Mouse (Mus musculus): ENCODE results near the gene Xpnpep2. TPM values are rescaled to one million over a fixed set of nuclear protein-coding genes. Genes with fewer than 3 reads are reported as not detected.

The Xpnpep2 gene
- 8.0 and 170 TPM in 2 replicates for polyA plus RNA-seq (2012; rRNA removed)

DNA sequence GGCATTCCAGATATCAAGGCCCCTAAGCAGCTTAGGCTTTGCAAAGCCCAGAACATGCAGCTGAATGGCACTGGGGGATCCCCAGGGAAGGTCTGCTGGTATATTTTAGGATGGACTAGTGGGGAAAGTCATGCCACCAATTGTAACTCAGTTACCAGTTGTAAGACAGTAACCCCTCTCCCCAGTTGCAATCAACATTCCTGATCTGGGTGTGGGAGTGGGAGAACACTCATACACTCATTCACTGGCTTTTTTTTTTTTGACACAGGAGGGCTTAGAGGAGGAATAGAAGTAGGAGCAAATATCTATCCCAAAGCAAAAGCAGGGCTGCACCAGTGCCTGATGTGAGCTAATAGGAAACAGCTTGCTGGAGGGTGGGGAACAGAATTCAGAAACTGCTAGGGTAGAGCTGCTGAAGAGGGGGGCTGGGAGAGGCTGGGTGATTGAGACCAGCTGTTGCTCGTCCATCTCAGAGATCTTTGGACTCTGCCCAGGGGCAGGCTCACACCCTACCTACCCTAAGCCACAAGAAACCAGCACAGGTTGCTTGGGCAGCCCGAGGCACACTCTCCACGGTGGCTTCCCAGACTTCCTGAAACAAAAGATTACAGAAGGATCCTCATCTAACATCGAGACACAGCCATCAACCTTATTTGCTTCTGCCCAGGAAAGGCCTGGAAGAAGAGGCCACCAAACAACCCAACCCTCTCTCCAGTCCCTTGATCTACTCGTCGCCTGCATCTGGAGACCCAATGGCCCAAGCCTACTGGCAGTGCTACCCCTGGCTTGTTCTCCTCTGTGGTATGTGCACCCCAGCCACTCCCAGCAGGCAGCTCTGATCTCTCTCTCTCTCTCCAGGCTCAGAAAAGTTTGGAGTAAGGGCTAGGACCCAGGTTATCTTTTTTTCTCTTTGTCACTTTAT, at the start of gene Xpnpep2:
Gene Xpnpep2, plus strand, starts transcription at position 332 of the 922 bp plus-strand sequence.
- Histone ChIP-seq H3K36me3 (ENCODE audit: control insufficient read depth, insufficient read depth, low read length) (no peaks in the 10 kb centered on the region), H3K27me3 (ENCODE audit: control insufficient read depth, insufficient read depth, low read length) (no peaks in the 10 kb centered on the region), H3K27ac (ENCODE audit: insufficient read depth, low read depth, low read length) (peak within 1 kb of the TSS; percentile 91), H3K4me3 (ENCODE audit: low read depth, low read length) (peak within 1 kb of the TSS; percentile 57), H3K4me1 (ENCODE audit: control insufficient read depth, insufficient read depth, insufficient read length, low read length) (peaks cover 19% of the 10 kb centered on the region; the same call in 1 of the 2 replicates)
- 21% methylated on average over 6 of the region's 6 CpGs for WGBS
- TF ChIP-seq CTCF (IDR thresholded peaks at IDR 0.05; ENCODE audit: extremely low read depth, insufficient read length, insufficient replicate concordance, low read depth, low read length) (no peak), POLR2A (IDR thresholded peaks at IDR 0.05; ENCODE audit: low read depth, low read length) (peak; percentile 53; the same call in 1 of the 2 replicates)

DNA sequence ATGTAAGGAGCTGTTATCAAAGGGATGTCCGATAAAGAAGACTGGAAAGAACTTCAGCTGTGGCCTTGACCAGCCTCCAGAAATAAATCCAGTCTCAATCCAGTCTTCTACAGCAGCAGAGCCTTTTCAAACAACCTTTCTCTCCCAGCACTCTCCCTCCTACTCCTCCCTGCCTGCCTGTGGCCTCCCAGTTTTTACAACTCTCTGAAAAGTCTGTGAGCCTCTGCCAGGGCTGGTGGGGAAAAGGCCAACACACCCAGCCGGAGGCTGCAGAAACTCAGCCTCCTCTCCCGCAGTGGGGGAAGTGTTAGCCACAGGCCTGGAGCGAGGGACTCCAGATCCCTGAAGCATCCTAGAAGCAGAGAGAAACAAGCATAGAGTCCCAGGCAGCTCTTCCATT, 46.0 kb upstream of the Xpnpep2 start:
- Histone ChIP-seq H3K4me3 (ENCODE audit: low read depth, low read length) (no peak overlapping the region), H3K36me3 (ENCODE audit: control insufficient read depth, insufficient read depth, low read length) (no peaks in the 10 kb centered on the region), H3K27ac (ENCODE audit: insufficient read depth, low read depth, low read length) (no peak overlapping the region), H3K4me1 (ENCODE audit: control insufficient read depth, insufficient read depth, insufficient read length, low read length) (no peaks in the 10 kb centered on the region), H3K27me3 (ENCODE audit: control insufficient read depth, insufficient read depth, low read length) (no peaks in the 10 kb centered on the region)
- TF ChIP-seq POLR2A (IDR thresholded peaks at IDR 0.05; ENCODE audit: low read depth, low read length) (no peak), CTCF (IDR thresholded peaks at IDR 0.05; ENCODE audit: extremely low read depth, insufficient read length, insufficient replicate concordance, low read depth, low read length) (no peak)
- 79% methylated on average over 4 of the region's 4 CpGs for WGBS

DNA sequence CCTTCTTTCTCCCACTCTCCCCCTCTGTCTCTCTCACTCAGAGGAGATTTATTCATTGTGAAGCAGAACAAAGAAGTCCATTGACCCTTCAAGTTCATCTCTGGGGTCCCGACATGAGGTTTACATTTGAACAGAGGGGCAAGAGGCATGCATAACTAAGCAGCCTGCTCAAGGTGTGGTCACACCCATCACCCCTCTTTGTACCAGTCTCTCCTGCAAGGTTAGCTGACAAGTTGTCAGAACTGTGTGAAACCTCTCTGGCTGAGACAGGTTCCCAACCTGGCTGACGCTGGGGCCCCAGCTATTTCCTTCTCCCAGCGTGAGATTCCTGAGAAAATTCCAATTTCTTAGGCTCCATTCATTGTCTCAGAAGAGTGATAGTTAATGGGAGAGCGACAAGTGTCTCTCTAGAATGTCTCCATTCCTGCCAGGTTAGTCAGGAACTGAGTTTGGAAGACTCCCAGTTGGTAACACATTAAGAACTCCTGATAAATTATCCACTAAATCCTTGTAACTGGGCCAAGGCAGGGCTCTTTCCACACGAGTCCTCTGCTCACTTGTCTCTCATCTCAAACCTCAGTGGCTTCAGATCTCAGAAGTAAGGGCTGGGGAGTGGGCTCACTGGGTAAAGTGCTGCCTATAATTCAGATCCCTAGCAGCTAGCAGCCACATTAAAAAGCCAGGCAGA, 44.2 kb upstream of the Xpnpep2 start:
- H3K4me1 ChIP-seq (ENCODE audit: control insufficient read depth, insufficient read depth, insufficient read length, low read length), result no peaks in the 10 kb centered on the region
- 60% methylated on average over 5 of the region's 5 CpGs for WGBS
- H3K4me3 ChIP-seq (ENCODE audit: low read depth, low read length), result no peak overlapping the region
- no peak overlapping the region for H3K27ac ChIP-seq (ENCODE audit: insufficient read depth, low read depth, low read length)
- H3K36me3 ChIP-seq (ENCODE audit: control insufficient read depth, insufficient read depth, low read length), result no peaks in the 10 kb centered on the region
- TF ChIP-seq POLR2A (IDR thresholded peaks at IDR 0.05; ENCODE audit: low read depth, low read length) (no peak), CTCF (IDR thresholded peaks at IDR 0.05; ENCODE audit: extremely low read depth, insufficient read length, insufficient replicate concordance, low read depth, low read length) (no peak)
- H3K27me3 ChIP-seq (ENCODE audit: control insufficient read depth, insufficient read depth, low read length), result no peaks in the 10 kb centered on the region

DNA sequence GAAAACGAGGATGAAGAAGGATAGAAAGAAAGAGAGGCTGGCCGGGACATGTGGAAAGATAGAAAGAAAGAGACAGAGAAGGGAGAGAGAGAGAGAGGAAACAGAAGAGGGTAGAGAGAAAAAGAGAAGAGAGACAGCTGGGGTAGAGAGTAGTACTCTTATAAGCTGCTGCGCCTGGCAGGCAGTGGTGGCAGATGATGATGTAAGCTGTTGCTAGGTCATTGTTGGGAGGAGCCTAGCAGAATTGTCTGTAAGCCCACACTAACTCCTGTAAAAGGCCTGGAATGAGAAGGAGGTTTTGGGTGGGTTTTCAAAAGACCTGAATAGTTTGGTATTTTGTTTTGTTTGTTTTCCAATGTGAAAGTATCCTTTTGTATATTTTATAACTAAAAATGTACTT, 41.6 kb upstream of the Xpnpep2 start:
- Histone ChIP-seq H3K4me1 (ENCODE audit: control insufficient read depth, insufficient read depth, insufficient read length, low read length) (no peaks in the 10 kb centered on the region), H3K36me3 (ENCODE audit: control insufficient read depth, insufficient read depth, low read length) (no peaks in the 10 kb centered on the region), H3K4me3 (ENCODE audit: low read depth, low read length) (no peak overlapping the region), H3K27me3 (ENCODE audit: control insufficient read depth, insufficient read depth, low read length) (no peaks in the 10 kb centered on the region), H3K27ac (ENCODE audit: insufficient read depth, low read depth, low read length) (no peak overlapping the region)
- WGBS, result 82% methylated on average over 3 of the region's 3 CpGs
- TF ChIP-seq POLR2A (IDR thresholded peaks at IDR 0.05; ENCODE audit: low read depth, low read length), result no peak

DNA sequence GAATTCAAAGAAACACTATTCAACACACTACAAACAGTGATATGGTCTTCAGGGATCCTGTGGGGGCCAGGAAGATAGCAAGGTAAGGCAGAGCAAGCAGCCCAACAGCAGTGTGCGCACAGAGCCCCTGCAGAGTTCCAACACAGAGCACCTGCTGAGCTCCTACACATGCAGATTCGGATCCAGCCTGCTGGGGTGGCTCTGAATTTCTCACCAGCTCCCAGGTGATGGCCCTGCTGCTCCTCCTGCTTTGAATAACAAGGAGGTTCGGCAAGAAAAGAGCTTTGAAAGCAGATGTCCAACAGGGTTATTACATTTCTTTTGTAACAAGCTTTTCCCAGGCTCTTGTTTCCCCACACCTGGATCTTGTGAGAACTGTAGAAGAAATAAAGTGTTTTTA, 36.6 kb upstream of the Xpnpep2 start:
- H3K4me1 ChIP-seq (ENCODE audit: control insufficient read depth, insufficient read depth, insufficient read length, low read length), result 0 out of 2 replicates have a peak, but pooled peaks cover 3% of the 10 kb centered on the region
- 69% methylated on average over 3 of the region's 3 CpGs for WGBS
- H3K27me3 ChIP-seq (ENCODE audit: control insufficient read depth, insufficient read depth, low read length), result no peaks in the 10 kb centered on the region
- TF ChIP-seq POLR2A (IDR thresholded peaks at IDR 0.05; ENCODE audit: low read depth, low read length) (no peak), CTCF (IDR thresholded peaks at IDR 0.05; ENCODE audit: extremely low read depth, insufficient read length, insufficient replicate concordance, low read depth, low read length) (no peak)
- H3K27ac ChIP-seq (ENCODE audit: insufficient read depth, low read depth, low read length), result no peak overlapping the region
- H3K4me3 ChIP-seq (ENCODE audit: low read depth, low read length), result no peak overlapping the region
- no peaks in the 10 kb centered on the region for H3K36me3 ChIP-seq (ENCODE audit: control insufficient read depth, insufficient read depth, low read length)

DNA sequence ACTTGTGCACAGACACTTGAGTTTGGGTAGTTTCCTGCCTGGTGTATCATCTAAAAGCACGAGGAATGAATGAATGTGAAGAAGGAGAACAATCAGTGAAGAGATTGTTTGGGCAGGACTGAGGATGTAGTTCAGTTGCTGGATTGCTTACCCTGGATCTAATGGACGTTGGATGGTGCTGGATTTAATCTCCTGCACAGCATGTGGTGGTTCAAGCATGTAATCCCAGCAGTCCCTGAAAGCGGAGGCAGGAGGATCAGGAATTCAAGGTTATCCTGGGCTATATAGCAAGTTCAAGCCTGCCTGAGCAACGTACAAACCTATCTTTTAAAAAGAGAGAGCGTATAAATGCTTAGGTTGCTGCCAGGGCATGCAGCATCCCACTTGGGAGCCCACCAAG, 36.1 kb upstream of the Xpnpep2 start:
- Histone ChIP-seq H3K27ac (ENCODE audit: insufficient read depth, low read depth, low read length) (no peak overlapping the region), H3K4me3 (ENCODE audit: low read depth, low read length) (no peak overlapping the region), H3K4me1 (ENCODE audit: control insufficient read depth, insufficient read depth, insufficient read length, low read length) (0 out of 2 replicates have a peak, but pooled peaks cover 3% of the 10 kb centered on the region), H3K27me3 (ENCODE audit: control insufficient read depth, insufficient read depth, low read length) (no peaks in the 10 kb centered on the region), H3K36me3 (ENCODE audit: control insufficient read depth, insufficient read depth, low read length) (no peaks in the 10 kb centered on the region)
- TF ChIP-seq CTCF (IDR thresholded peaks at IDR 0.05; ENCODE audit: extremely low read depth, insufficient read length, insufficient replicate concordance, low read depth, low read length) (no peak), POLR2A (IDR thresholded peaks at IDR 0.05; ENCODE audit: low read depth, low read length) (no peak)
- 75% methylated on average over 5 of the region's 5 CpGs for WGBS

DNA sequence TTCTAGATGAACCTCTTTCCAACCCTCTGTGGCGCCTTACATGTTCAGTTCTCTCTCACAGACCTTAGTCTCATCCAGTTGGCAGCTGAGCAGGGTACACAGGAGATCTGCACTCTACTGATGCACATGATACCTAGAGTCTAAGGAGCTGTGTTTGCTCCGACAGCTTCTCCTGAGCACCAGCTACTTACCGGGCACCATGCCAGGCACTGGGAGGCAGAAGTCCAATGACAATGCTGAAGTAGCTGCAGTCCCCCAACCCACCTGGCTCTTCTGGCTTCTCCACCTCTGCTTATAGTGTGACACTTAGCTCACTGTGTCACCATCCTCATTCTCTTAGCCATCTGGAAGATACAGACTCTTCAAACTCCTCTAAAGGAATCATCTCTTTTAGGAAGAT, 33.8 kb upstream of the Xpnpep2 start:
- H3K27me3 ChIP-seq (ENCODE audit: control insufficient read depth, insufficient read depth, low read length), result no peaks in the 10 kb centered on the region
- H3K27ac ChIP-seq (ENCODE audit: insufficient read depth, low read depth, low read length), result no peak overlapping the region
- H3K4me3 ChIP-seq (ENCODE audit: low read depth, low read length), result no peak overlapping the region
- 0 out of 2 replicates have a peak, but pooled peaks cover 3% of the 10 kb centered on the region for H3K4me1 ChIP-seq (ENCODE audit: control insufficient read depth, insufficient read depth, insufficient read length, low read length)
- TF ChIP-seq POLR2A (IDR thresholded peaks at IDR 0.05; ENCODE audit: low read depth, low read length) (no peak), CTCF (IDR thresholded peaks at IDR 0.05; ENCODE audit: extremely low read depth, insufficient read length, insufficient replicate concordance, low read depth, low read length) (no peak)
- no peaks in the 10 kb centered on the region for H3K36me3 ChIP-seq (ENCODE audit: control insufficient read depth, insufficient read depth, low read length)
- 50% methylated on average over 3 of the region's 3 CpGs for WGBS

All from small intestine, adult 2 months (tissue).